Mouse (Mus musculus) cerebellum, adult 2 months (tissue): ENCODE measurements around the gene Mnt. TPM values are rescaled to one million over a fixed set of nuclear protein-coding genes. Genes with fewer than 3 reads are reported as not detected.

Experiments used
- DNase-seq, 2 experiments: peaks; one replicate each; pipeline ENCODE4 v3.0.0; 2021
- H3K27ac ChIP-seq: fragments of 200-500 bp; 2 replicates; pipeline ENCODE4 v1.5.1; 2012; ENCODE audit warnings: low read length, control low read depth, inconsistent platforms; ENCODE audit not compliant: insufficient read depth
- H3K27me3 ChIP-seq: fragments of 200-500 bp; 2 replicates; pipeline ENCODE4 v1.6.1; 2012; ENCODE audit warnings: inconsistent platforms, mild to moderate bottlenecking, low read length, moderate library complexity; ENCODE audit not compliant: control insufficient read depth, insufficient read depth
- H3K4me1 ChIP-seq: fragments of 200-500 bp; 2 replicates; pipeline ENCODE4 v1.6.1; 2011; ENCODE audit warnings: low read length; ENCODE audit not compliant: control insufficient read depth, insufficient read depth
- H3K4me3 ChIP-seq: fragments of 200-500 bp; replicated peaks from 2 replicates; pipeline ENCODE3; 2011; ENCODE audit warnings: mild to moderate bottlenecking, low read depth, low read length, control low read depth; ENCODE audit not compliant: insufficient read depth
- CTCF ChIP-seq: fragments of 200-500 bp; IDR thresholded peaks from 2 replicates; pipeline ENCODE4 v1.5.1; 2011; ENCODE audit warnings: low read depth, mild to moderate bottlenecking, control low read depth, low read length, moderate library complexity, borderline replicate concordance; ENCODE audit not compliant: insufficient read depth
- POLR2A ChIP-seq: fragments of 200-500 bp; IDR thresholded peaks from 2 replicates; pipeline ENCODE4 v1.6.1; 2011; ENCODE audit warnings: low read length, control low read depth, borderline replicate concordance; ENCODE audit not compliant: insufficient read depth
- WGBS: fragments of 180-500 bp; shearing (Covaris S2); methylation state at CpG from one replicate; pipeline ENCODE4 v1.1.7; 2018; 5-methylcytosine and 5-hydroxymethylcytosine counted together
- polyA plus RNA-seq: library from polyadenylated mRNA; depleted of rRNA; stranded (reverse); fragments of >200 nt; gene quantifications from 2 replicates; pipeline ENCODE4 v1.2.3, GENCODE M21; 2012

Gene Mnt
- polyA plus RNA-seq, 1 experiment = 18.0 TPM

DNA sequence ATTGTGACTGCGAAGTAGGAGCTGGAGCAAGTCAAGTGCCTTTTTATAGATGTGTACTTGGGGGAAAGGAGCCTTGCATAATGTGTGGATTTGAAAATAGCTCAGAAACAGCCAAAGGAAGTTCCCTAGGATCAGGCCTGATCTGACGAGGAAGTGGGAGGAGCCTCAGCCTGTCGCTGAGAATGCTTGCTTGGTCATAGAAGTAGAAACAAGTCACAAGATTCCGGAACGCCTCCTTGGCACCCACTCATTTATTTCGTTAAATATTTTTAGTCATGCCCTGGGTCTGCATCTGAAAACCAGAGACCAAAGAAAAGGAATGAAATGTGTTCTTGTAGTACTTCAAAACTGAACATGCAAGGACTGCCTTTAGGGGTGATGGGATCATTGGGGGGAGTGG is 8.3 kb downstream of the Mnt start:
- H3K4me1 ChIP-seq = peaks cover 62% of the 10 kb centered on the region
- TF ChIP-seq CTCF = no peak
- no peak for TF ChIP-seq POLR2A
- no peak overlapping the region for H3K27ac ChIP-seq
- 26% methylated on average over 6 of the region's 6 CpGs for WGBS
- H3K4me3 ChIP-seq = no peak overlapping the region
- H3K27me3 ChIP-seq = no peaks in the 10 kb centered on the region
- peak in 1 of 2 experiments; percentile 54 for DNase-seq

DNA sequence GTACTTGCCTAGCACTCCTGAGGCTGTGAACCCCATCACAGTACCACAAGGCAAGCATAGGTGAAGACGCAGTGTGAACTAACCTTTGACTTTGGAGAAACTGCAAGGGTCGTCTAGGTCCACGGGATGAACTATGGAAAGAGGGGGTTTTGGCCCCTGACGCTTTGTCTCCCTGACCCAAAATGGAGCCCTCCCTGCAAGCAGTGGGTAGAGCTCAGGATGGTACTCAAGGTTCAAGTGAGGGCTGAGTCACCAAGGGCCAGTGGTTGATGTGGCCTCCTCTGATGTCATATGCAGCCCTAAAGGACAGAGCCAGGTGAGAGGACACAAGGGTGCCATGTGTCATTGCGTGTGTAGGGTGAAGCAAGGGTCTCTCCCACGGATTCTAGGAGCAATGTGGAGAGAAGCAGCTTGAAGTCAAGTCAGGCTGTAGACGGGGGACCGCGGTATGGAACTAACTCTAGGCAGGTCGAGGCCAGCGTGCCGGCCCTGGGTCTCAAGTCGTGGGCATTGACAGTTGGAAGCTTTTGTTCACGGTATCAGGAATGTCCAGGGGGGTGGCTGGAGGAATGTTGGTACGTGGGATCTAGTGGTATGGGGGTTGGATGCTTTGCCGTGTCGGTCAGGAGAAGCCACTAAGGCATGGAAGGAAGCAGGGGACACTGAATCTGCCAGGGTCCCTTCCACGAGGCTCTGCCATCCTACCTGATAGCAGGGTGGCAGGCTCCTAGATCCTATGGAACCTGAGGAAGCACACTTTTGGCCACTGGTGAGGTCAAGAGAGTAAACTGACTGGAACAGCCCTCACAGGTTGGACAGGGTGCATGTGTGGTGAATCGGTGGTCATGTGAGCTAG is 9.4 kb downstream of the Mnt start:
- no peak overlapping the region for H3K27ac ChIP-seq
- peak in 1 of 2 experiments; percentile 23 for DNase-seq
- 87% methylated on average over 19 of the region's 19 CpGs for WGBS
- peaks cover 62% of the 10 kb centered on the region for H3K4me1 ChIP-seq
- no peaks in the 10 kb centered on the region for H3K27me3 ChIP-seq
- TF ChIP-seq CTCF (no peak), POLR2A (no peak)
- H3K4me3 ChIP-seq = no peak overlapping the region

DNA sequence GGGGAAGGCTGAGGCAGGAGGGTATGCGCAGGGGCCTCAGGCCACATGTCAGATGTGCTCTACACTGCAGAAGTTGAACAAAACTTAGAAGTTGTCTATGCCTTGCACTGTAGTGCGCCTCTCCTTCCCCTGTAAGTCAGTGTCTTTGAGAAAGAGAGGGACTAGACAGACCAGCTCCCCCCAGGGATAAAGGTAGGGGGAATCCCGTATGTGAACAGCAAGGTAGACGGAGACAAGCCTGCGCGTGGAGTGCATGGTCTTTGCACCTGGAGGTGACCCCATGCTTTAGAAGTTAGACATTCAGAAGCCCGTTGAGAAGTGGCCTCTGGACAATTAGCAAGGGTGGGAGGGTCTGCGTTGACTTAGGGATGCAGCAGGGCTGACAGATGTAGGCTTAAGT is 10.0 kb downstream of the Mnt start:
- TF ChIP-seq CTCF (no peak), POLR2A (no peak)
- Histone ChIP-seq H3K27me3 (no peaks in the 10 kb centered on the region), H3K4me1 (peaks cover 59% of the 10 kb centered on the region), H3K27ac (no peak overlapping the region), H3K4me3 (no peak overlapping the region)
- DNase-seq = peak in 1 of 2 experiments; percentile 10
- 81% methylated on average over 8 of the region's 8 CpGs for WGBS

DNA sequence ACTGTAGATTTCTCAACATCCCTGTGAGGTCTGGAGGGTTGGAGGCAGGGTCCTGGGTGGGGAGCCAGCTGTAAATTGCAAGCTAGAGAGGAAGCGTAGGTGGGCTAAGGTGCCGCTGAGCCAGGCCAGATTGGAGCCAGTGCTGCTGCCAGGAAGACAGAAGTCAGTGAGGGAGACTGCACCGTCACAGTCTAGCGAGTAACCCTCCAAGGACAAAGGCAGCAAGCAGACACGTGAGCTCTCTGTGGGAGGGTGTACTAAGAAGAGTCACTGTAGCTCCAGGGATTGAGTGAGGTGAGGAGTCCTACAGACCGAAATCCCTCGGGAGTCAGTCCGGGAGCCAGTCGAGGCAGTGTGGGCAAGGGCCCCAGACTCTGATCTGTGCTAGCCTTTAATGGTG is 10.6 kb downstream of the Mnt start:
- TF ChIP-seq CTCF (no peak), POLR2A (no peak)
- H3K4me3 ChIP-seq = no peak overlapping the region
- DNase-seq = peak; percentile 50 to 55
- no peaks in the 10 kb centered on the region for H3K27me3 ChIP-seq
- peak overlapping the region; percentile 23; the same call in 1 of the 2 replicates for H3K27ac ChIP-seq
- H3K4me1 ChIP-seq = peaks cover 53% of the 10 kb centered on the region
- WGBS = 27% methylated on average over 9 of the region's 9 CpGs

DNA sequence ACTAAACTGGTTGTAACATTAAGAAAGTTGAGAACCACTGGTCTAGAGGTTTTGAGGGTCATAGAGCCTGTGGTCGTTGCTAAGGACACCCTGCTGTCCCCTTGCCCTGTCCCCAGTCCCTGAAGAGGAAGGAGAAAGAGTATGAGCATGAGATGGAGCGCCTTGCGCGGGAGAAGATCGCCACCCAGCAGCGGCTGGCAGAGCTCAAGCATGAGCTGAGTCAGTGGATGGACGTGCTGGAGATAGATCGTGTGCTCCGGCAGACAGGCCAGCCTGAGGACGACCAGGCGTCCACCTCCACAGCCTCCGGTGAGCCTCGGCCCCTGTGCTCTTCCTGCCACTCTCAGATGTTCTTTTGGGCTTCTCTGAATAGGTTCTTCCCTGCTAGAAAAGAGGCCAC is 11.3 kb downstream of the Mnt start:
- H3K4me1 ChIP-seq = peaks cover 48% of the 10 kb centered on the region
- H3K27ac ChIP-seq = no peak overlapping the region
- no peak overlapping the region for H3K4me3 ChIP-seq
- peak in 1 of 2 experiments; percentile 47 for DNase-seq
- 26% methylated on average over 13 of the region's 13 CpGs for WGBS
- no peak for TF ChIP-seq CTCF
- no peak for TF ChIP-seq POLR2A
- no peaks in the 10 kb centered on the region for H3K27me3 ChIP-seq

DNA sequence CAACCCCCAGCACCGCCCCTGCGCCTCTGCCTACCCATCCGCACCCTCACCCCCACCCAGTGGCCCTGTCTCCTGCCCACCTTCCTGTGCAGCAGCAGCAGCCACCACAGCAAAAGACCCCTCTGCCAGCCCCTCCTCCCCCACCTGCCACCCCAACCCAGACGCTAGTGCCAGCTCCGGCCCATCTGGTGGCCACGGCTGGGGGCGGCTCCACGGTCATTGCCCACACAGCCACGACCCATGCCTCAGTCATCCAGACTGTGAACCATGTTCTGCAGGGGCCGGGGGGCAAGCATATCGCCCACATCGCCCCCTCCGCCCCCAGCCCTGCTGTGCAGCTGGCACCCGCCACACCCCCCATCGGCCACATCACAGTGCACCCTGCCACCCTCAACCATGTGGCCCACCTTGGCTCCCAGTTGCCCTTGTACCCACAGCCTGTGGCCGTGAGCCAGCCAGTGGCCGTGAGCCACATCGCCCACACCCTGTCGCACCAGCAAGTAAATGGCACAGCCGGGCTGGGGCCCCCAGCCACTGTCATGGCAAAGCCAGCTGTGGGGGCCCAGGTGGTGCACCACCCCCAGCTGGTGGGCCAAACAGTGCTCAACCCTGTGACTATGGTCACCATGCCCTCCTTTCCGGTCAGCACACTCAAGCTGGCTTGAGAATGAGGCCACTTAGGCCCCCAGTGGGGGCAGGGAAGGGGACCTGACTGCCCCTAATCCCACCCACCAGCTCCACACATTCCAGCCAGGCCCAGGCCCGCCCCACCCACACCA is 12.1 kb downstream of the Mnt start:
- H3K4me3 ChIP-seq = no peak overlapping the region
- peaks cover 42% of the 10 kb centered on the region for H3K4me1 ChIP-seq
- 0 out of 2 replicates have a peak overlapping the region, but pooled peaks have one; percentile 3 for H3K27ac ChIP-seq
- no peak for TF ChIP-seq POLR2A
- no peak for TF ChIP-seq CTCF
- 27% methylated on average over 22 of the region's 22 CpGs for WGBS
- H3K27me3 ChIP-seq = no peaks in the 10 kb centered on the region
- DNase-seq = peak in 1 of 2 experiments; percentile 45

DNA sequence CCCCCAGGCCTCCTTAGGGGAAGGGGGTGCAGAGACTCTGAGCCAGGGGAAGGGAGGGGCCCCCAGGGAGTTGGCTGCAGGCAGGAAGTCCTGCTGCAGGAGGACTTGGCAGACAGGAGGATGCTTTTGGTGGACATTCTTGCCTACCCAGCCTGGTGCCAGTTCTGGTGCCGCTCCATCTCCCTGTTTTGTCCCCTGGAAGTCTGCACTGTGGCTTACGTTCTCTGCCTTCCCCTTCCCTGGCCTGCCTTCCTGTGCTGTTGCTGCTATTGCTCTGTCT is 12.7 kb downstream of the Mnt start:
- Histone ChIP-seq H3K4me1 (peaks cover 47% of the 10 kb centered on the region), H3K27ac (peak overlapping the region; percentile 44; the same call in 1 of the 2 replicates), H3K4me3 (no peak overlapping the region), H3K27me3 (no peaks in the 10 kb centered on the region)
- peak; percentile 48 to 65 for DNase-seq
- TF ChIP-seq POLR2A = no peak
- no peak for TF ChIP-seq CTCF
- WGBS = 3% methylated on average over 2 of the region's 2 CpGs

DNA sequence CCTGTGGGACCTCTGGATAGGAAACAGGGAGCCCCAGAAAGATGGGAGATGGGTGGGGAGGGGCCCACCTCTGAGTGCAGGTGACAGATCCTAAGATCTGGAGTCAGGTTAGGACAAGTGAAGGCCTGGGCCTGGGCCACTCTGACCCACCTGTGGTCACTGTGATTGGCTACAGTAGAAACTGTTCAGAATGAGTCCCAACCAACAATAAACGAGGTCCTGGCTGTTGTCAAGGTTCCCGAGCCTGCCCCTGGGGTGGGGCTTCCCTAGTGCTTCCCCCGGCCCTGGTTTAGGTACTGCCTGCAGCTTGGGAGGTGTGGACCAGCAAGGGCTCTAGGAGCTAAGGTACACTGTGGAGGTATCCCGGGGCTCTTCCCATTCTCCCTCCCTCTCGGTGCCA is 13.0 kb downstream of the Mnt start:
- H3K4me3 ChIP-seq = no peak overlapping the region
- peak overlapping the region; percentile 44; the same call in 1 of the 2 replicates for H3K27ac ChIP-seq
- H3K27me3 ChIP-seq = no peaks in the 10 kb centered on the region
- 52% methylated on average over 5 of the region's 5 CpGs for WGBS
- no peak for DNase-seq
- H3K4me1 ChIP-seq = peaks cover 48% of the 10 kb centered on the region
- TF ChIP-seq CTCF = no peak
- no peak for TF ChIP-seq POLR2A
